Mouse (Mus musculus) left cerebral cortex, adult 9 months (tissue): ENCODE measurements around the gene Abhd8.

Experiments
- DNase-seq, 2 experiments: peaks; one replicate each; pipeline ENCODE4 v3.0.0; 2022; ENCODE audit warnings: low spot score in 2 of 2

Abhd8 gene

DNA sequence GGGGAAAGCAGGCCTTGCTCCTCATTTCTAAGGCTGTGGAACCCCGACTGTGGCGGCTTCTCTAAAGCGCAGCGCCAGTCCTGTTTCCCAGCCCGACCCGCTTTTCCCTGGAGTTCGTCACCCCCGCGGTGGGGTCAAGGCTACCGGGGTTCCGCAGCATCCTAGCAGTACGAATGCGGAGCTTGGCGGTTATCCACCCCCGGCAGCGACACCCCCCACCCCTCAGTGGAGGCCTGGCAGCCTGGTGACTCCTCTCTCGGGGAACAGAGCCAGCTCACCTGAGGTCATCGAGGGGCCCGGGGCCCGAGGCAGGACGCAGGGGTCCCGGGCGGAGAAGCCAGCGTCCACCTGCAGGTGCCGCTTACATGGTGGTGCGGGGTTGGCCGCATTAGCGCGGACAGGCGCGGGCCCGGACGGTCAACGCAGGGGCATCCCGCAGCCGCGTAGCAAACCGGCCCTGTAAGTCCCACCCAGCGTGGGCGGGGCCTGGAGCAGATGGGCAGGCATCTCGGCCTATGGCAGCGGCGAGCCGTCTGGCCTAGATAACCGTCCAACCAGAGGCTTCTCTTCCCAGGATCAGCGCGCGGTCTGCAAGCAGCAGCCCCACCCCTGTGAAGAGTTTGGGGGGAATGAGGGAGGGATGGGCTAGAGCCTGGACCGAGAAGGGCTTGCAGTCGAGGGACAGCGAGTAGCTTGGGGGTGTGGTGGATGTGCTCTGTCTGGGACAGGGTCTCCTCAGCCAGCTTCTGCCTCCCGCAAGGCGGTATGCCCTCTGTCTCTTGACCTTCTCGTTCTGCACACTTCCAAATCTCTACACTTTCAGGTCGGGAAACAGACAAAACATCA is at the start of gene Abhd8:
TSS of gene Abhd8 (minus strand) at position 468 of the 846 bp plus-strand sequence.
- DNase-seq, result peak; percentile 94 to 99

DNA sequence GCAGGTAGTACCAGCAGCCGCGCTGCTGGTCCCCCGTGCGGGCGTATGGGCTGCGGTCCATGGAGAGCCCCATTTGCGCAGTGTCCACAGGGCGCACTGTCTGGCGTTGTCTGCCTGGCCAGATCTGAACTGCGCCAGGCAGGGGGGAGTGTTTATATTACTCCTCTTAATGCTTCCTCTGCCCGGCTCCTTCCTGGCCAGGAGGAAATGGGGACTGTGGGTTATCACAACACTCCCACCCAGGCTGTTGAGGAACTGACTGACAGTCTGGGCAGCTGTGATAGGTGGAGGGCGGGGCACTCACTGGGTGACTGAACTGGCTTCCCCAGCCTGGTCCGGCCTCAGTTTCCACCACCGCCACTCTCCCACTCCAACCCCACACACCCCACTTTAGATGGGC is 48.2 kb upstream of the Abhd8 start, which contains the start of gene Plvap:
TSS of gene Plvap (minus strand) at position 109 of the 400 bp plus-strand sequence.
- DNase-seq, result no peak

DNA sequence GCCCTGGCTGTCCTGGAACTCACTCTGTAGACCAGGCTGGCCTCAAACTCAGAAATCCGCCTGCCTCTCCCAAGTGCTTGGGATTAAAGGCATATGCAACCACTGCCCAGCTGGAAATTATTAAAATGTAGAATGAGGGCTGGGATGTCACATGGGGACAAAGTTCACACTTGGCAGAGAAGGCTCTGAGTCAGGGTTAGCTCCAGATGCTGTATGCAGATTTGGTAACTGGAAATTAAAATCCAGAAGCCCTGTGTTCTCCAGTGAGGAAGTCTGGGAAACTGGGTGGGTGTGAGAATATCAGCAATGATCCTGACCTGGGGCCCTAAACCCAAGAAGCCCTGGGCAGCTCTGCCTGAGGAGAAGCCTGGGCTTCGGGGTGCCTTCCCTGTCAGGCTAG is 45.9 kb upstream of the Abhd8 start:
- no peak for DNase-seq

DNA sequence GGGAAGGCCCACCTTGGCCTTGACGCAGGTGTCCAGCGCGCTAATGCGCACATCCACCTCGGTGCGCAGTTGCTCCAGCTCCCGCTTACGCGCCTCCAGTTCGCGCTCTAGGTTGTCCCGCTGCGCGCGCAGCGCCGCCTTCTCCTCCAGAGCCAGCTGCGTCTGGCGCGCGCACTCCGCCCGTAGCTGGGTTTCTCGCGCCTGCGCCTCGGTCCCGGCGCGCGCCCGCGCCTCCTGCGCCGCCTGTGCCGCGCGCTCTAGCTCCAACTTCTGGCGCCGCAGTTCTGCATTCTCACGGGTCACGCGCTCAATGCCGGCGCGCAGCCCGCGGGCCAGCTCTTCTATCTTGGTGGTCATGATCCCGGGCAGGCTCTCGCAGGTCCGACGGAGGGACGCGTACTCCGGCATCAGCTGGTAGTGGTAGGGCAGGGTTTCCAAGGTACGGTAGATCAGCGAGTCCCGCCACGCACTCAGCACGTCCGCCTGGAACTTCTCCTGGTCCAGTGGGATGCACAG is 44.2 kb upstream of the Abhd8 start:
- DNase-seq, result peak in 1 of 2 experiments; percentile 83

DNA sequence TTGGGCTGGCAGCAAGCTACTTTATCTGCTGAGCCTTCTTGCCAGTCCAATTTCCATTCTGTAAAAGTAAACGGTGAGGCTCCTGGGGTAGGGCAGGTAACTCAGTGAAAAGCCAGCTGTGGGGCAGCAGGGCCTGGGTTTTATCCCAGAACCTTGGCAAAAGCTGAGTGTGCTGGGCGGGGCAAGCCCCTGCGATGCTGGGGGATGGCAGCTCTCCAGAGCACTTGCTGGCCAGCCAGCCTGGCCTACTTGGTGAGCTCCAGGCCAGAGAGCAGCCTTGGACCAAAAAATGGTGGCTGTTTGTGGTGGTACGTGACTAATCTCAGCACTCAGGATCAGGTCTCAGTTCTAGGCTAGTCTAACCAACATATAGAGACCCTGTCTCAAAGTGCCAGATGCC is 42.5 kb upstream of the Abhd8 start:
- DNase-seq, result no peak

DNA sequence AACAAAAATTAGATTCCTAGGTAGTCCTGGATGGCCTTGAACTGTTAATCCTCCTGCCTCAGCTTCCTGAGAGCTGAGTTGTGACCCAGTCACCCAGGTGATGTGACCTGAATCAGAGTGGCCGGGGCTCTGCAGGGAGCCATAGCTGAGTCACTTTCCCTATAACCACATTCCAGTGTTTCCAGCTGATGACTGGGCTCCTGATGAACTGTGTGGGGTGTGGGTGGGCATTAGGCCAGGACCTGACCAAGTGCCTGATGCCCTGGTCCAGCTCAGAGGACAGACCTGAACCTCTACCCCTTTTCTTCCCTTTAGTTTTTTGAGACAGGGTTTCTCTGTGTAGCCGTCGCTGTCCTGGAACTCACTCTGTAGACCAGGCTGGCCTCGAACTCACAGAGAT is 41.9 kb upstream of the Abhd8 start:
- DNase-seq, result no peak

DNA sequence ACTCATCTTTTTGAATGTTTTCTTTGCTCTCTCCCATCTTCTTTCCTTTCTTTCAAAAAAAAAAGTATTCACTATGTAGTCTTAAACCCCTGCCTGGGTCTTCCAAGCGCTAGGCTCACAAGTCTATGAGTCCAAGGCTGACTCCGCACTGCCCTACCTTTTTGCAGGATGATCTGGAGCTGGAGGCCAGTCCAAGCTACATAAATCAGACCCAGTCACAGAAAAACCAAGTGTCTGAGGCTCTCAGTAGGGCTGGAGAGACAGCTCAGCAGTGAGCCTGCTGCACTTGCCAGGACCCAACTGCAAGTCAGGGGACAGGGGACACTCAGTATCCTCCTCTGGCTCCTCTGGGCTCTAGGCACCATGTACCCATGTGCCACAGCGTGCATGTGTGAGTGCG is 40.9 kb upstream of the Abhd8 start:
- DNase-seq, result no peak

DNA sequence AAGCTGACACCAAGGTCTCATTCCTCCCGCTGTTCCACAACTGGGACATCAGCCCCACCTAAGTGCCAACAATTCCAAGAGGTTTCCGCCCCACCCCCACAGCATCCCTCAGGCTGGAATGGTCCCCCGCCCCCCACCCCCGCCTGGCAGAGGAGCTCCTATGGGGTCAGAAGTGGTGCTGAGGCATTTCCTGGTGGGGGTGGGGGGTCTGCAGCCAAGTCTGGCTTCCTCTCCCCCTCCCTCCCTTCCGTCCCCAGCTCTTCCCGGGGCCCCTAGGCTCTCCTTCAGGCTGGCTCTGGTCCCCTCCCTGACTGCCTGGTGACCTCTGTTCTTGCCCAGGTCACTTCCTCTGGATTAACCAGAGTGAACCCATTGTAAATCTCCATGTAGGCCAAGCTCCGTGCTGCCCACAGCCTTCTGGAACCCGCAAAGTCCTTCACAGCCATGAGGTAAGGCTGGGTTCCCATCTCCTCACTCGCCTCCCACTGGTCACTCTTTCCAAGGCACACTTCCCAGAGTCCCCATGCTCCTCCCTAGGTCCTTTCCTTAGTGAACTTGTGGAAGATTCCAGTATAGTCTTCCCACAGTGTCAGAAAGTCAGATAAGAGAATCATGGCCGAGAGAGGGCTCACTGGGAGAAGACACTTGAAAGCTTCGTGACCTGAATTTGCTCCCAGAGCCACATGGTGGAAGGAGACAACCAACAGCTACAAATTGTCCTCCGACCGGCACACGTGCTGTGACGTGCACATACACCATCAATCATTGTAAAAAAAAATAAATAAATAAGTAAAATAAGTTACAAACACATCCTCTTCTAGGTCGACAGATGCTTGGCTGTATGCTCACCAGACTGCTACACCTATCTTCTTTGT is 35.6 kb upstream of the Abhd8 start:
- DNase-seq, result no peak

DNA sequence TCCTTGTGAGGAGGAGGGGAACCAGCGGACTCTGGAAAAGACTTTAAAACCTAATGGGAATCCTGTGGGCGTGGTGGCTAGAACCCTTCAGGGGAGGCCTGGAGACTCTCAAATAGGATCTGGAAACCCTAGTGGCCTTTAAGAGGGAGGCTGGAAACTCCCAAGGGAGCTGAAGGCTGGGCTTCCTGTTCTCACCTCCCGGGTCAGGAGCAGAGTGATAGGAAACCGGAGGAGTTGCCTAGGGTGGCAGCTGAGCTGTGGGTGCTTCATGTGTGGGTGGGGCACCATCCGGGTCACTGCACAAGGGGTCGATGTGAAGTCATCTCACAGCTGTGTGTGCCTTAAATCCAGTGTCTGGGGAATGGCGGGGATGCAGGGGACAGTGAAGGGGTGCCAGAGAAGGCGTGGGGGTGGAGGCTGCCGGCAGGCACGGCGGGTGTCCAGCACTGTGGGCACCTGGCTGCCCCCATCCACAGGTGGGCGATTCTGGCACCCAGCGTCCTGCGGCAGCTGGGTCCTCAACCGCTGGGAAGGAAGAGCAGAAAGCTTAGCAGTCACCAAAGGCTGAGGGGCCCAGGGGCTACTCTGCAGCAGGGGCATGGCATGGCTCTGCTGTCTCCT is 34.5 kb upstream of the Abhd8 start:
- DNase-seq, result no peak

DNA sequence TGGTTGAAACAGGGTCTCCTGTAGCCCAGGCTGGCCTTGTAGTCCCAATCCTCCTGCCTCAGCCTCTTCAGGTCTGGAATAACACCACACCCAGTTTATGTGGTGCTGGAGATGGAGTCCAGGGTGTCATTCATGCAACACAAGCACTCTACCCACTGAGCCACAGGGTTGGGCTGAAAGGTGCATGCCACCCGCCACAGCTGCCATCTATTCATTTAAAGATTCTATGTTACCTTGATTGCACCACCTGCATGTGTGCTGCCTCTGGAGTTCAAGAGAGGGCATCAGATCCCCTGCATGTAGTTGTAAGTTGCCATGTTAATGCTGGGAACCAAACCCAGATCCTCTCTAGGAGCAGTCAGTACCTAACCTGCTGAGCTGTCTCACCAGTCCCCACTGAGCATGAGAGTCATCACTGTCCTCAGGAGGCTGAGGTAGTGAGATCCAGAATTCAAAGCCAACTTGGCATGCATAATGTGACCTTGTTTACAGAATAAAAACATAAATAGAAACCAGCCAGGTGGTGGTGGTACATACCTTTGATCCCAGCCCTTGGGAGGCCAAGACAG is 33.7 kb upstream of the Abhd8 start:
- DNase-seq, result no peak

DNA sequence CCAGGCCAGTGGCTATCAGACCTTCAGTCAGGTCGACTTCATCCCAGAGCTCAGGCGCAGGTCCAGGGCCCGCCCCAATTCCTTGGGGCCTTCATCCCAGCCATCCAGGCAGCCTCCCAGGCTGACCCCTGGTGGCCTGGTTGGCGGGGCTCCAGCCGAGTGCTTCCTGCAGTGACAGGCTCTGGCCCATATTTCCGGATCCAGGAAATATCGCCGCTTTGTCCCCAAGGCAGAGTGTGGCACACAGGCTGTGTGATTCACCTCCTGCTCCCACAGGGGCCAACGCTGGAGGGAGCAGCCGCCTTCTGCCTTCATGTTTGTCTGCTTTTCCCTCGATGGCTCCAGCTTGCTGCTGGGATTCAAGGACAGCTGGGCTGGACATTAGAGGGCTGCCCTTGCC is 33.0 kb upstream of the Abhd8 start:
- DNase-seq, result no peak

DNA sequence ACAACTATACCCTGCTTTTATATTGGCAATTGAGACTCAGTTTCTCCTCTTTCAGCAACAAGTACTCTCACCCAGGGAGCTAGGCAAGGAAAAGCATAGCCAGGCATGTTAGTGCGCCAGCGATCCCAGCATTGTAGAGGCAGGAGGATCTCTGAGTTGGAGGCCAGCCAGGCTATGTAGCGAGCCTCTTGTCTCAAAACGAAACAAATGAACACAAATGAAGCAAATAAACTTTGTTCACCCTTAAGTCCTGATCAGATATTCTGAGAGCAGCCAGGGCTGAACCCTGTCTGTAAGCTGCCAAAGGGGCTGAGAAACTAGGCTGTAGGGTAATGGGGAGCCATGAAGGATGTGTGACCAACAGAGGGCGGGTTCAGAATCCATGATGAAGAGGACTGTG is 32.4 kb upstream of the Abhd8 start:
- DNase-seq, result no peak

DNA sequence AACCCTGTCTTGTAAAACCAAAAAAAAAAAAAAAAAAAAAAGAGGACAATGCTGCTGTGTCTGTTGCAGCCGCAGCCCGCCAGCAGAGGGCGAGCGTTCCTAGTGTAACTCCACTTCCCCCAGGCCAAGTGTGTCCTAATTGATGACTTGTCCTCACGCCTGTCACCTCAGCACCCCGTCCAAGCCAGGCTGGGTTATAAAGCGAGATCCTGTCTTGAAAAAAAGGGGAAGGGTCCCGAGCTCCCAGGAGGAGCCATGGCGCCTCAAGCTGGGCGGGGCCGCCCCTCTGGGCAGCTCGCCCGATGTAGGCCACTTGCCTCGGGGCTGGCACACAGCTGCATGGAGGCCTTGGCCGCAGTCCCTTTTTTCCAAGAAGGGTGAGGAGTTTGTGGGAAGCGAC is 31.6 kb upstream of the Abhd8 start:
- peak in 1 of 2 experiments; percentile 81 for DNase-seq

DNA sequence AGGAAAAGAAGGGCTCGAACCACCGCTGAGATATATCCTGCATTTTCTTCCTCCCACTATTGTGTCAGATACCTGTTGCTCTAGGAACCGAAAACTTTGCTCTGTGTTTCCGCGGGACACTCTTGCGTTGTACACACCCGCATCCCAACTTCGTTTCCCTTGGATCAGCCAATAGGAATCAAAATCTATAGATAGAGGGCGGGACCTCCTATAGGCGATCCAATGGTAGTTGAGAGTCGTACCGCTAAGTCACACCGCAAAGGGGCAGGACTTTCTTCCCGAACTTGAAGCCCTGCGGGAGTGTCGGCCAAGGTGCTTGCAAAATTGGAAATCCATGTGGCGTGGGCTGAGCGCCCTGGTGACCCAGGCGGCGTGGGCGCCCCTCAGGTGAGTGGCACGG is 25.0 kb upstream of the Abhd8 start:
- DNase-seq, result peak; percentile 88 to 91

DNA sequence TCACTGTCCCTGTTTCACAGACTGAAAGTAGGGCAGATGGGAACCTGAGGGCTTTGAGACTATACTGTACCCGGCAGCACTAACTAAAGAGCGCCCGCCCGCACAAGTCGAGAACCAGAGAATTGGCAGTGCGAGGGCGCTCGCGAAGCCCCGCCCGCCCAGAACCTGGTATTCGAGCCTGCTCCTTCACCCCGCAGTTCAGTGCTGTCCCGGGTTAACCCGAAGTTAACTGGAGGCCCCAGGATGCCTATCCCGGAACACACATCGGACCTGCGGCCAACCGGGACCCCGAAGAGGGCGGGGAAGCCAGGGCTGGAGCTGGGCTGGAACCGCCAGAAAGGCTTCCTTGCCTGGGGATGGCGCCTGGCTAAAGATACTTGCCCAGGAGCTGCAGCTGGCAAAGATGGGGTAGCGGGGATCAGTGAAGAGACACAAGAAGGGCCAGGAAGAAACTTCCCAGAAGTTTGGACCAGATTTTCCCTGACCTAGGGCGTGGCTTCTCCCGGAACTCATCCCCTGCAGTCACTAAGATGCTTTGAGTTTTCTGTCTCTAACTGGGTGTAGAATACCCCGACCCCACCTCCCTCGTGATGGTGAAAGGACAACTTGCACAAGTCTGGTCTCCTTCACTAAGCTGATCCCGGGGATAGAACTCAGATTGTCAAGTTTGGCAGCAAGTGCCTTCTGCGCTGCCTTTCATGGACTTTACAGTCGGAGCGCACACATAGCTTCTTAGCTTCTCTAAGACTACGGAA is 24.4 kb upstream of the Abhd8 start, which contains the start of gene Gtpbp3:
TSS of gene Gtpbp3 (plus strand) at position 413 of the 755 bp plus-strand sequence.
- DNase-seq, result peak in 1 of 2 experiments; percentile 72

DNA sequence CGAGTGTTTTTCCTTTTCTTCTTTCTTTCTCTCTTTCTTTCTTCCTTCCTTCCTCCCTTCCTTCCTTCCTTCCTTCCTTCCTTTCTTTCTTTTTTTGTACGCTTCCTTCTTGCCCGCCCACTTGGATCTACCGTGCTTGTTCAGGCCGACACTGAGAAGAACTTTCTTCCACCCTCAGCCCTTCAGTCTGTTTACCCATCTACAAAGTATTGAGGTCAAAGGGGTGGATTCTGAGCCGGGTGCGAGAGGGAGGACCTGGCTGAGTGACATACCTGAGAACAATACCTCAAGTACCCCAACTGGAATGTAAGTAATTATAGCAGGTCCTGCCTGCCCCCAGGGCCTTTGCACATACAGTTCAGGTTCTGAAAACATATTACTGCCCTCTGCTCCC is 22.7 kb upstream of the Abhd8 start:
- no peak for DNase-seq

DNA sequence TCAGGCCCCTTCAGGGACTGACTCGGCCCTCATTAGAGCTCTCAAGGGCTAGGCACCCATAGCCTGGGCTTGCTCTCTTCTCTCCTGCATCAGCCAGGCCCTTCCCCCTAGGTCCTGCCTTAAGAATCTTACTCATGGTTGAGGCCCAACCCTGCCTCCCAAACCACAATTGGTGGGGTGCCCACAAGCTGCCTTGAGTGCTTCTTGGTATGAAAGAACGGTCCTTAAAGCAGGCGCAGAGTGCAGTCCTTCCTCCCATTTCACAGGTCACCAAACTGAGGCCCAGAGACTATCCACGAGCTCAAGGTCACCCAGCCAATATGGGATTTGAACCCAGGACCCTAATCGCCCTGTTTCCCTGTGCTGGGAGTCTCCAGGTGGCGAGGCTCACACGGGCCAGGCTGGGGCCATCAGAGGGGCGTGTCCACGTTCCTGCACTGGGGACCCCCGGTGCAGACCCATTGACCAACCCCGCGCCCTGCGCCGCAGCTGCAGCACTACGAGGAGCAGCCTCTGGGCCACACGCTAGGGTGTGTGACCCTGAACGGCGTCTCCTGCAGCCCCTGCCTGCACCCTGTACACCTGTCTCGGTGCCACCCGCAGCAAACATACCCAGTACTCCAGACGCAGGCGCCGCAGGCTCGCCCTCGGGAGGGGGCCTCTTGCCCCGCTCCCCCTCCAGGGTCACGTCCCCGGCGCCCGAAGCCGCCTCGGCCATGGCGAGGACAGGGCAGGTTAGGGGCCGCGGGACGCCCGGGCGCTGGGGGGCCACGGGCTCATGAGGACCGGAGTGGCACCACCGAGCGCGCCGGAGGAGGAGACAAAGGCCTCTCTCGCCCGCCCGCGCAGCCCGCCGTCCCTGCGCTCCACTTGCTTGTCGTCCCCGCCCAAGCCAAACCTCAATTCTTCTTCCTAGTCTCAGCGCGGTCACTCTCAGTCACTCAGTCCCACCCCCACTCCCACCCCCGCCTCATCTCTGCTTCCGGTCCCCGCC is 22.0 kb upstream of the Abhd8 start, which contains the start of gene Ano8:
TSS of gene Ano8 (minus strand) at position 822 of the 994 bp plus-strand sequence.
- DNase-seq, result peak in 1 of 2 experiments; percentile 89

DNA sequence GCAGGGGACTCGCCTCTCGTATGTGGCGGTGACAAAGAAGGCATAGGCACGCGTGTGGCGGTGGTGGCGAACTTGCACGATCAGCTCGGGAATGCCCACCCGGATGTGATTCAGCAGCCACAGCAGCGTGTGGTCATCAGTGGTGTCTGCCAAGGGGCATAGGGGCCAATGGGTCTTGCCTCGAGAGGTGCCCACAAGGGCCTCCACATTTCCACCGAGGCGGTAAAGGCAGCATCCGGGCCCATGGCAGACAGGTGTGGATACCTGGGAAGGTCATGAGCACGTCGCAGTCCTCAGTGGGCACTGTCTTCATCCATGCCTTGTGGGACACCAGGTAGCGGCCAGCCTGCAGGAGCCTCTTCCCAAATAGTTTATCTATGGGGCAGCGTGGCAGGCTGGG is 21.3 kb upstream of the Abhd8 start:
- DNase-seq, result no peak

DNA sequence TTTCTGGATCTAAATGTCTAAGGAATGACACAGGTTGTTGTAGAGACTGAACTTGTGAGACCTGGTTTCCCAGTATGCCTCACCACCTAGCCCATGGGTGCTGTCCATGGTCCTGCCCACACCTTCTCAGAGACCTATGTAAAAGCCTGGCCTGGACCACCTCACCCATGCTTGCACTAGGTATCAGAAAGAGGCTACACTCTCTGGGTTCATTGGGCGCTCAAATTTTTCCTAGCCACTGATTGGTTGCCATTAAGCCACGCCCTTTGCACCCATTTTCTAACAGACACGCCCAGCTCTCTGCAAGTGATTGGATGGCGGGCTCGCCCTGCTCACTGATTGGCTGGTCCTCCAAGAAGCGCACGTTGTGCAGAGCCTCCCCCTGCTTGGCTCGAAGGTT is 20.5 kb upstream of the Abhd8 start:
- DNase-seq, result no peak

DNA sequence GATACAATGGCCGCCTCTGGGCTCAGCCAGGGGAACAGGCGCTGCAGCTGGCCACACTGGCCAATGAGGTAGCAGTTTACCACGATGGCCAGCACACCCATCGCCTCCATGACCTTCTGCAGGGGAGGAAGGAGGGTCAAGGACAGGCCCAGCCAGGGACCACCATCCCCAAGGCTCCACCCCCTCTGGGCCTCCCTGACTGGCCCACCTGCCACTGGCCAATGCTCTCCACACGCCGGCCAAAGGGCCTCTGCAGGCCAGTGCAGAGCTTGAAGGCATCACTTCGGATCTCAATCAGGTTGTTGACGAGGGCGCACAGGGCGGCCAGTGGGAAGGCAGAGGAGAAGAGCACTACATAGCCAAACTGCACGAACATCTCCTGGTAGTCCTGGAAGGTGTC is 15.5 kb upstream of the Abhd8 start:
- no peak for DNase-seq
